Mouse (Mus musculus) forebrain, embryonic 15.5 days (tissue): ENCODE measurements at regions not wholly inside any gene's neighbourhood (a gene's known extent, or its start where the extent isn't known, plus 50 kb on each side); places are given as distances from the start of the nearest gene placed in this dataset.

Experiments
- ATAC-seq: fragments of 200-750 bp; cut with Nextera tagmentation; replicated peaks from 2 replicates; pipeline ENCODE4 v1.8.0; 2017; ENCODE audit warnings: mild to moderate bottlenecking, moderate TSS enrichment, moderate library complexity
- H3K27ac ChIP-seq: fragments of 300-500 bp; sonication (generic); replicated peaks from 2 replicates; pipeline ENCODE4 v1.5.1; 2015; ENCODE audit warnings: mild to moderate bottlenecking, inconsistent platforms
- H3K27me3 ChIP-seq: fragments of 300-500 bp; sonication (generic); 2 replicates; pipeline ENCODE4 v1.6.1; 2015; ENCODE audit warnings: inconsistent platforms
- H3K36me3 ChIP-seq: fragments of 300-500 bp; sonication (generic); 2 replicates; pipeline ENCODE4 v1.6.1; 2015; ENCODE audit warnings: mild to moderate bottlenecking, inconsistent platforms
- H3K4me1 ChIP-seq: fragments of 300-500 bp; sonication (generic); 2 replicates; pipeline ENCODE4 v1.6.1; 2015; ENCODE audit warnings: inconsistent platforms
- H3K4me2 ChIP-seq: fragments of 300-500 bp; sonication (generic); replicated peaks from 2 replicates; pipeline ENCODE4 v1.6.1; 2015; ENCODE audit warnings: mild to moderate bottlenecking, inconsistent platforms
- H3K4me3 ChIP-seq: fragments of 300-500 bp; sonication (generic); 2 replicates; pipeline ENCODE4 v1.5.1; 2015; ENCODE audit warnings: mild to moderate bottlenecking, inconsistent platforms
- H3K9ac ChIP-seq: fragments of 300-500 bp; sonication (generic); replicated peaks from 2 replicates; pipeline ENCODE4 v1.6.1; 2015; ENCODE audit warnings: mild to moderate bottlenecking, inconsistent platforms
- H3K9me3 ChIP-seq: fragments of 300-500 bp; sonication (generic); 2 replicates; pipeline ENCODE4 v1.6.1; 2016; ENCODE audit warnings: inconsistent platforms
- WGBS: fragments of 180-500 bp; shearing (Covaris S2); methylation state at CpG from one replicate; pipeline ENCODE4 v1.1.7; 2015; ENCODE audit warnings: mixed read lengths; 5-methylcytosine and 5-hydroxymethylcytosine counted together

DNA sequence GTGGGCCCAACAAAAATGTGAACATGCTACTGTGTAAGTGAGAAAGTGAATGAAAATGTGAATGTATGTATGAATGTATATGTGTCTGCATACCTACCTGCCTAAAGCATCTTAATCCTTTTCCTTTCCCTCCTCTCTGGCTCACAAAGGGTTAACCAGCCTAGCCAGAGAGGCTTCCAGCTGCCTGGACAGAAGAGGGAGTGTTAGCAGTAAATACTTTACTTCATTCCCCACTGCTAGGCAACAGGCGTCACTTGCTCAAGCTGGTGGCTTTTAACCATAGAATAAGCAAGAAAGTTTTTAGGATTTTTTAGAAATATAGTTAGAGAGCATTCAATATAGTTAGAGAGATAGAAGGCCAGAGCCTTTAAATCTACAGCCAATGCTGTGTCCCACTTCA, 363.6 kb downstream of the Rps24 start:
- Histone ChIP-seq H3K4me3 (no peak overlapping the region), H3K9me3 (no peaks in the 10 kb centered on the region), H3K27ac (no peak overlapping the region), H3K4me2 (no peak overlapping the region), H3K9ac (no peak overlapping the region), H3K27me3 (no peaks in the 10 kb centered on the region), H3K36me3 (no peaks in the 10 kb centered on the region), H3K4me1 (no peaks in the 10 kb centered on the region)
- ATAC-seq, result no peak
- WGBS, result 0% methylated on average over 1 of the region's 1 CpGs

DNA sequence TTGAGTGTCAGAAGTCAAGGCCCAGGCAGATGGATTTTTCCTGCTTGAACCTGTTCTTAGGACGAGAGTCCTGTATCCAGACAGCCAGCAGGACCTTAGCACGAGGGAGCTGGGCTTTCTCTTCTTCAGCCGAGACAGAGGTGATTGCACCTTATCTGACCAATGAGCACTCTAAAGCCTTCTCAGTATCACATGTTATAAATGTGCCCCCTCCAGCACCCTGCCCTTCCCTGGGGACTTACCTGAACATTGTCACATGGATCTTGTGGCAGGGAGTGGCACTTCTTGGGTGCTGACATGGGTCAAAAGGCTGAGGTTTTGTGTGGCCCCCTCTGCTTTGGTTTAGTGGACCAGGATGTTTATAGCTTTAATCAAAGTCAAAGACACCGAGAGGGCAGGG, 367.5 kb downstream of the Rps24 start:
- ATAC-seq, result no peak
- Histone ChIP-seq H3K9ac (no peak overlapping the region), H3K27me3 (no peaks in the 10 kb centered on the region), H3K27ac (no peak overlapping the region), H3K4me1 (no peaks in the 10 kb centered on the region), H3K4me2 (no peak overlapping the region), H3K4me3 (no peak overlapping the region), H3K36me3 (no peaks in the 10 kb centered on the region), H3K9me3 (no peaks in the 10 kb centered on the region)
- WGBS, result 67% methylated on average over 4 of the region's 4 CpGs

DNA sequence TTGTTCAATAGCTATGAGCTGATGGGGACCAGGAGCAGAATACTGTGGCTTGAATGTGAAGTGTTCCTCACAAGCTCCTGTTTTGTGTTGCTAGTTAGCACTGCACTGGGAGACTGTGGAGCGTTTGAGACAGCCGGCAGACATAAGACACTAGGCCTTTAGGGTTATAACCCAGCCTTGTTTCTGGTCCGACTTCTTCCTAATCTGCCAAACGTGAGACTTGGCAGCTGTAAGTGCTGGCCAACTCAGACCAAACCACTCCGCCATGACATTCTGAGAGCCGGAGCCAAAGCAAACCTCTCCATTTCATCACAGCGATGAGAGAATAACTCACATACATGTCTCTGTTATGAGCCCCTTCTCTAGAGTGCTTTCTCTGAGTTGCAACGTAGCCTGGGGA, 375.2 kb downstream of the Rps24 start:
- Histone ChIP-seq H3K4me3 (no peak overlapping the region), H3K9ac (no peak overlapping the region), H3K4me1 (peaks cover 5% of the 10 kb centered on the region; the same call in 1 of the 2 replicates), H3K36me3 (no peaks in the 10 kb centered on the region), H3K9me3 (no peaks in the 10 kb centered on the region), H3K4me2 (no peak overlapping the region), H3K27ac (no peak overlapping the region), H3K27me3 (no peaks in the 10 kb centered on the region)
- no peak for ATAC-seq
- WGBS, result 87% methylated on average over 8 of the region's 8 CpGs

DNA sequence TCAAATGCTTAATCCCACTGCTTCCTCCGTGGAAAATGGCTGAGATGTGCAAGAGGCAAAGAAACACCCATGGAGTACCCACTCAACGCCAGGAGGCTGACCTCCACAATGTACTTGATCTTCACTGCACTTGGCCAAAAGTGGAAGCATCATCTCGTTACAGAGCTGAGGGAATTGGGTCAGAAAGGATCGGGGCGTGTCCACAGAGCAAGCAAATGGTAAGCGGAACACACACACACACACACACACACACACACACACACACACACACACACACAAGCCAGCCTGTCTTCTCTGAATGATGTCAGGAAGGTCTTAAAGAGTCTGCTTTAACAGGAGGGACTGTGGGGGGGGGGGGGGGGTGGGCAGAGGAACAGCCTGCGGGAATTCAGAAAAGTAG, 375.7 kb downstream of the Rps24 start:
- H3K27me3 ChIP-seq, result no peaks in the 10 kb centered on the region
- no peaks in the 10 kb centered on the region for H3K36me3 ChIP-seq
- no peak overlapping the region for H3K27ac ChIP-seq
- WGBS, result 65% methylated on average over 7 of the region's 7 CpGs
- no peaks in the 10 kb centered on the region for H3K9me3 ChIP-seq
- H3K4me2 ChIP-seq, result no peak overlapping the region
- no peak for ATAC-seq
- H3K4me3 ChIP-seq, result no peak overlapping the region
- peaks cover 5% of the 10 kb centered on the region; the same call in 1 of the 2 replicates for H3K4me1 ChIP-seq
- no peak overlapping the region for H3K9ac ChIP-seq

DNA sequence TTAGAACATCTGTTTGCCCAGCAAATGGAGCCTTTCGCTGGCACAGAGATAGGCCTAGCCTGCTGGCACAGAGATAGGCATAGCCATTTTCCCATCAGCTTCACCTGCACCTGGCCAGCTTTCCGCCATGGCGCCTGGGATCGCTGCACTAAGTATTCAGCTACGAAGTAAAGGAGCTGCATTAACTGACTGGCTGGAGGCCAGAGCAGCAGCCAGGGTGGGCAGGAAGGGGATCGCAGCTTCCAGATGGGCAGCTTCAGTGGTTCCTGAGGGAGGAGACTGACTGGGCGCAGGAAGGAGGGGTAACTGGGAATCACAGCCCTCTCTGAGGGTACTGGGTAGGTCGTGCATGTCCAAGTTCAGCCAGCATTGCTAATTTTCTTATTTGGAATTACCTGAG, 376.2 kb downstream of the Rps24 start:
- 54% methylated on average over 8 of the region's 8 CpGs for WGBS
- H3K27me3 ChIP-seq, result no peaks in the 10 kb centered on the region
- H3K4me2 ChIP-seq, result no peak overlapping the region
- H3K27ac ChIP-seq, result no peak overlapping the region
- no peak overlapping the region for H3K4me3 ChIP-seq
- H3K9ac ChIP-seq, result no peak overlapping the region
- H3K4me1 ChIP-seq, result peaks cover 5% of the 10 kb centered on the region; the same call in 1 of the 2 replicates
- H3K36me3 ChIP-seq, result no peaks in the 10 kb centered on the region
- ATAC-seq, result peak; percentile 27; the same call in 1 of the 2 replicates
- no peaks in the 10 kb centered on the region for H3K9me3 ChIP-seq

DNA sequence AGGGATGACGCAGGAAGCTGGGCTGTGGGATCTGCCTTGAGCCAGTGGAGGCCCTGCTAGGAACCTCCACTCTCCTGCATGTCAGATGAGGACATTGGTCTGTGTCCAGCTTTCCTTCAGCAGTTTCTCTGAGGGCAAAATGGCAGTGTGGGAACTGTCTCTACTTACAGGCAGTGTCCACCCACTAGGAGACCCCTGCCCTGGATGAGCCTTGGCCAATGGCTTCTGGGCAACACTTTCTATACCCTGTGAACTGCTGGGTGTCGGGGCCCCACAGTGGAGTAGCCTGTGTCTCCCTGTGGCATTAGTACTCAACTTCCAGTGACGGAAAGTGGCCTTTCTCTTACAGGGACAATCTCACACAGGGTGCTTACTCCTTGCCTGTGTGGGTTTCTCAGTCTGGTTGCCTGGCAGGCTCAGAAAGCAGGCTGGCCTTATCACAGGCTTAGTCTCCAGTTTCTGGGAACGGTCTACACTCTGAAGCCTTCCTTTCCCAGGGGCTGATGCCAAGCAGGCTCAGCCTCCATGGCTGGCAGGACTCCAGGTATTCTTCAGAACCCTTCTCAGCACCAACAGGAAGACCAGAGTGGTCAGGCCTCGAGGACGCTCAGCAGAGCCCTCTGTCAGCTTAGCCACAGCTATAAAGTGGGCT, 378.8 kb downstream of the Rps24 start:
- no peaks in the 10 kb centered on the region for H3K27me3 ChIP-seq
- WGBS, result 74% methylated on average over 6 of the region's 6 CpGs
- no peak for ATAC-seq
- no peaks in the 10 kb centered on the region for H3K9me3 ChIP-seq
- H3K9ac ChIP-seq, result no peak overlapping the region
- no peaks in the 10 kb centered on the region for H3K36me3 ChIP-seq
- H3K4me2 ChIP-seq, result no peak overlapping the region
- H3K4me1 ChIP-seq, result peaks cover 5% of the 10 kb centered on the region; the same call in 1 of the 2 replicates
- H3K4me3 ChIP-seq, result no peak overlapping the region
- no peak overlapping the region; the same call in 1 of the 2 replicates for H3K27ac ChIP-seq

DNA sequence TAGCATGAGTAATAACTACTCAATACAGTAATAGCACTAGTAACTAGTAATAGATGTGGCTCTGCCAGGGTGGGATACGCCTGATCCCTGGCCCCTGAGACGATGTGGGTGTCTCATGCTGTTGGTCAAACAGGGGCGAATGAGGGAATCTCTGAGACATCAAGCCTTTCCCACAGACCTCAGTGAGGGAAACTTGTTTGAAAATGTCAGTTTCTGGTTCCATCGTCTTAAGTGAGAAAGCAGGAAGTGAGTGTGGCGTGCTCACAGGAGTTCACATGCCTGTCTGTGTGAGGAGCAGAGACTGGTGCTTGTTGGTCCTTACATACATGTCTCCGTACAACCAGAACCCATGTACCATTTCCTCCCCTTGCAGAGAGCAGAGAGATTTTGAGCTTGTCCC, 380.9 kb downstream of the Rps24 start:
- Histone ChIP-seq H3K9ac (no peak overlapping the region), H3K4me2 (no peak overlapping the region), H3K27ac (no peak overlapping the region), H3K4me3 (no peak overlapping the region), H3K36me3 (no peaks in the 10 kb centered on the region), H3K4me1 (peaks cover 11% of the 10 kb centered on the region), H3K27me3 (no peaks in the 10 kb centered on the region), H3K9me3 (no peaks in the 10 kb centered on the region)
- no peak for ATAC-seq
- 93% methylated on average over 6 of the region's 6 CpGs for WGBS

DNA sequence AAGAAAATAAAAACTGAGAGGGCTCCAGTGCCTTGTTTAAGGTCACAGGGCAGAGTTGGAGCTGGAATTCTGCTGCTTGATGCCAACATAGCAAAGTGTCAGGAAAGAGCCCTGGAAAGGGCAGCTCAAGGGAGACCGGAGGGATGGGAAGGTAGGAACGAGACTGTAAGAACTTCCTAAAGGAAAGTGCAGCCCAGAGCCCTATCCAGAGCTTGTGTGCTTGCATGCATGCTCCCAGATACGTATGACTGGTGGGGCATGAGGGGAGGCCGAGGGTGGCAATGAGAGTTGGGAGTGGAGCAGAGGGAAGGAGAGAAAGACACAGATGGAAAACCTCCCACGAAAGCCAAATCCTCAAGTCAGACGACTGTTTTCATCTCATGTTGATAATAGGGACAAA, 381.8 kb downstream of the Rps24 start:
- H3K4me3 ChIP-seq, result no peak overlapping the region
- ATAC-seq, result no peak
- H3K9ac ChIP-seq, result no peak overlapping the region
- no peaks in the 10 kb centered on the region for H3K9me3 ChIP-seq
- no peak overlapping the region for H3K4me2 ChIP-seq
- 77% methylated on average over 6 of the region's 6 CpGs for WGBS
- H3K36me3 ChIP-seq, result no peaks in the 10 kb centered on the region
- peaks cover 6% of the 10 kb centered on the region for H3K4me1 ChIP-seq
- no peak overlapping the region for H3K27ac ChIP-seq
- H3K27me3 ChIP-seq, result no peaks in the 10 kb centered on the region

DNA sequence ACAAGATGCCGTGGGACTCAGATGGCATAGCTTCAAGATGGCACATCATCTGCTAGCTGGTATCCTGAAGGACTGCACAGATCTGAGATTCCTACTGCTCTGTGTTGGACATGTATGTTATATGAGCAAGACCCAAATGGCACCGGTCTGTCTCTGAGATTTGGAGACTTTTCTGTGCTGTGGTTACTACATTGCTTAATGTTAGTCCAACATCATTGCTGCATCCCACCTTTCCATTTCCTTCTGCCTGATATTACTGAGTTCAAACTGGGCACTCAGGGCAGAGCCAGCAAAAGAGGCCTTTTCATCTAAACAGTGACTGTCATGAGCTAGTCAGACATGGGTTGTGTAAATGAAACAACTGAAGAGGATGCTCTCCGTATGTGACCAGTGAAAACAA, 383.3 kb downstream of the Rps24 start:
- Histone ChIP-seq H3K36me3 (no peaks in the 10 kb centered on the region), H3K4me2 (no peak overlapping the region), H3K9me3 (no peaks in the 10 kb centered on the region), H3K27me3 (no peaks in the 10 kb centered on the region), H3K9ac (no peak overlapping the region), H3K4me3 (no peak overlapping the region), H3K27ac (no peak overlapping the region), H3K4me1 (peaks cover 14% of the 10 kb centered on the region)
- WGBS, result 90% methylated on average over 3 of the region's 3 CpGs
- no peak for ATAC-seq

DNA sequence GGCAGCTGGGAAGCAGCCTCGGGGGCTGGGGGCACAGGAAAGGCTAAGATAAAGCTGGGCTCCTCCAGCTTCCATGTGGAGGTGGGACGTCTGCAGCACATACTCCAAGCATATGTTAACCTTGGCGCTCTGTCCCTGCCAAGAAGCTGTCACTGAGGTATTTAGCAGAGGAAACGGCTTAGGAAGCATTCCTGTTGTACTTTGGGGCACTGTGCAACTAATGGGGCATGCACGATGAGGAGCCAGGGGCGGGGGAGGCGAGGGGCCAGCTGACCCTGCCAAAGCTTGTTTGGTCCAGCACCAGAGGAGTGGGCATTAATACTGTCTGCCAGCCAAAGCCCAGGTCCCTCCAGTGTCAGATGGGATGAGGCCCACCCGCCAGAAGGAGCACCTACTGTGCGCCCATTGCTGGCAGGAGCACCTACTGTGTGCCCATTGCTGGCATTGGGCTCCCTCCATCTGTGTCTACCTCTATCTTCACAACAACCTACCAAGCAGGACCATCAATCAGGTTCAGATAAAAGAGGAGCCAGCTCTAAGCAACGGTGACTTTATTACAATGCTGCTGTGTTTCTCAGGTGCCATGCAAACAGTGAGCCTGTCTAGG, 384.6 kb downstream of the Rps24 start:
- Histone ChIP-seq H3K27me3 (no peaks in the 10 kb centered on the region), H3K4me1 (peaks cover 26% of the 10 kb centered on the region), H3K27ac (0 out of 2 replicates have a peak overlapping the region, but pooled peaks have one; percentile 11), H3K9me3 (no peaks in the 10 kb centered on the region), H3K9ac (no peak overlapping the region), H3K4me3 (no peak overlapping the region), H3K4me2 (no peak overlapping the region), H3K36me3 (no peaks in the 10 kb centered on the region)
- 50% methylated on average over 10 of the region's 10 CpGs for WGBS
- ATAC-seq, result peak; percentile 61

DNA sequence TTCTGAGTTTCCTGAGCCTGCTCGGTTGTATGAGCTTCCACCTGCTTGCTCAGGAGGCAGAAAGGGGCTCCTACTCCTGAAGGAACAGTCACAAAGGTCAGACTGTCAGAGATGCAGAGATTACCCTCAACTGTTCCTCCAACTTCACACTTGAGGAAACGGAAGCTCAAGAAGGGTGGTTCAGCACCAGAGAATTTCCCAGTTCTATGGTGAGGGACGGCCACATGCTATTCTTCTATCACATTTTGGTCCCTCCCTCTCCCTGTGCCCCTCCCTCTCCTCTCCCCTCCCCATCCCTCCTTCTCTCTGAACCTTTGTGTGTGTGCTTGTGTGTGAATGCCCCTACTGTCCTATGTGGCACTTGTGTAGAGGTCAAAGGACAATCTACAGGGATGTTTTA, 386.0 kb downstream of the Rps24 start:
- Histone ChIP-seq H3K27me3 (no peaks in the 10 kb centered on the region), H3K4me2 (no peak overlapping the region), H3K4me1 (peaks cover 27% of the 10 kb centered on the region), H3K4me3 (no peak overlapping the region), H3K9ac (no peak overlapping the region), H3K36me3 (no peaks in the 10 kb centered on the region), H3K27ac (no peak overlapping the region), H3K9me3 (no peaks in the 10 kb centered on the region)
- WGBS, result 42% methylated on average over 3 of the region's 3 CpGs
- no peak for ATAC-seq

DNA sequence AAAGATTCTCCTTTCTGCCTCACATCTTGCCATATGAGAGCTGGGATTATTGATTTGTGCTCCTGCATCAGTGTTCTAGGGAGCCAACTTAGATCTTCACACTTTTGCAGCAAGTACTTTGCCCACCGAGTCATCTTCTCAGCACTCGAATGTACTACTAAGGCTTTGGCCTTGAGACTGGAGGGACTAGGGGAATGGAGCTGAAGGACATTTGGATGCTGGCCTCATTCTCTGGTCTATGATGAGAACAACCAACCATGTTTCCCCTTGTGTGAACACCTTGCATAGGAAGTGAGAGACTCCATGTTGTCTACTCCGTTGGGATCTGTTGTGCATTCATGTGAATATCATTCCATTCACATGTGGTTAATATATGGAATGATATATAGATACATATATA, 386.5 kb downstream of the Rps24 start:
- no peak for ATAC-seq
- H3K9ac ChIP-seq, result no peak overlapping the region
- 92% methylated on average over 3 of the region's 3 CpGs for WGBS

More for the DNA sequence above, 386.5 kb downstream of the Rps24 start:
- Histone ChIP-seq H3K9me3 (no peaks in the 10 kb centered on the region), H3K36me3 (no peaks in the 10 kb centered on the region), H3K4me3 (no peak overlapping the region), H3K27me3 (no peaks in the 10 kb centered on the region), H3K27ac (no peak overlapping the region), H3K4me2 (no peak overlapping the region), H3K4me1 (peaks cover 27% of the 10 kb centered on the region)
